Mouse (Mus musculus): ENCODE measurements around the gene Oxt.

DNA sequence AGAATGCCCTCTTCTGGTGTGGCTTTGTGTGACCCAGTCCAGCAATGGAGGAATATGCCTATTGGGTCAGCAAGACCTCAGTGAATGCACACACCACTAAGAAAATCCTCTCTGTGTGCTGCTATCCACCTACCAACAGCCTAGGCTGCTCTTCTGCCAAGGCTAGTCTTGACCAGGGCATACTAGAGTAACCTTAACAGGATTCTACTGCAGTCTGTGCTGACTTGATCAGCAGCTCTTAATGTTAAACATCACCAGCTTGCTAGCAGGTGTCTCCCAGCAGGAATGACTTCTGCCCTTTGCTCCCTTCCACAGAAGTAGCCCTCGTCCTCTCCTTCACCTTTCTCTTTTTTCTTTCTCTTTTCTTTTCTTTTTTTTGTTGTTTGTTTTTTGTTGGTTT is 19.7 kb upstream of the Oxt start:
- TF ChIP-seq CTCF (IDR thresholded peaks at IDR 0.05; ENCODE audit: insufficient read depth, low read depth, low read length), result no peak
- no peak for TF ChIP-seq POLR2A (IDR thresholded peaks at IDR 0.05; ENCODE audit: insufficient read depth, low read depth, low read length)
